Mouse (Mus musculus) heart, postnatal 0 days (tissue): Measurements from ENCODE around the gene Ces3a. TPM values are rescaled to one million over a fixed set of nuclear protein-coding genes. Genes with fewer than 3 reads are reported as not detected.

Experiments used
- ATAC-seq: fragments of 200-750 bp; cut with Nextera tagmentation; 2 replicates; pipeline ENCODE4 v1.8.0; 2017; ENCODE audit warnings: low read depth, moderate number of reproducible peaks, moderate library complexity; ENCODE audit not compliant: insufficient read depth
- DNase-seq: peaks from one replicate; pipeline ENCODE4 v3.0.0-alpha.2; 2016; ENCODE audit warnings: low spot score
- H3K27ac ChIP-seq: fragments of 300-500 bp; sonication (generic); 2 replicates; pipeline ENCODE4 v1.5.1; 2014; ENCODE audit warnings: low read depth, mild to moderate bottlenecking
- H3K27me3 ChIP-seq: fragments of 300-500 bp; sonication (generic); 2 replicates; pipeline ENCODE4 v1.6.1; 2014; ENCODE audit warnings: low read length, mixed read lengths; ENCODE audit not compliant: control insufficient read depth, insufficient read depth
- H3K36me3 ChIP-seq: fragments of 300-500 bp; sonication (generic); replicated peaks from 2 replicates; pipeline ENCODE4 v1.6.1; 2014; ENCODE audit warnings: low read length, mixed read lengths; ENCODE audit not compliant: control insufficient read depth, insufficient read depth
- H3K4me1 ChIP-seq: fragments of 300-500 bp; sonication (generic); 2 replicates; pipeline ENCODE4 v1.6.1; 2014; ENCODE audit warnings: antibody characterized with exemption; ENCODE audit not compliant: control insufficient read depth, insufficient read depth
- H3K4me2 ChIP-seq: fragments of 300-500 bp; sonication (generic); 2 replicates; pipeline ENCODE4 v1.6.1; 2014; ENCODE audit warnings: low read depth, mild to moderate bottlenecking, low read length, moderate library complexity
- H3K4me3 ChIP-seq: fragments of 300-500 bp; sonication (generic); 2 replicates; pipeline ENCODE4 v1.5.1; 2014; ENCODE audit warnings: low read depth, low read length
- H3K9ac ChIP-seq: fragments of 300-500 bp; sonication (generic); replicated peaks from 2 replicates; pipeline ENCODE4 v1.6.1; 2014; ENCODE audit warnings: low read depth, low read length, mixed read lengths
- H3K9me3 ChIP-seq: fragments of 300-500 bp; sonication (generic); replicated peaks from 2 replicates; pipeline ENCODE4 v1.6.1; 2016; ENCODE audit warnings: low read length; ENCODE audit not compliant: control insufficient read depth
- CTCF ChIP-seq: IDR thresholded peaks from 2 replicates; pipeline ENCODE4 v1.5.1; 2016; ENCODE audit warnings: antibody characterized with exemption, control low read depth, low read depth
- EP300 ChIP-seq: IDR thresholded peaks from 2 replicates; pipeline ENCODE4 v1.6.1; 2016; ENCODE audit warnings: antibody characterized with exemption, low read depth
- WGBS: fragments of 180-500 bp; shearing (Covaris S2); extraction: QIAGEN DNeasy Blood & Tissue Kit; methylation state at CpG from one replicate; pipeline ENCODE4 v1.1.7; 2014; 5-methylcytosine and 5-hydroxymethylcytosine counted together
- polyA plus RNA-seq: library from polyadenylated mRNA; unstranded; fragments of >200 nt; fragmentation: Nextera tagmentation; extraction: Ambion mirVana; gene quantifications from 2 replicates; pipeline ENCODE4 v1.2.1, GENCODE M21; 2015
- total RNA-seq: library from RNA; depleted of rRNA; stranded (reverse); fragments of >200 nt; gene quantifications from 2 replicates; pipeline ENCODE4 v1.2.3, GENCODE M21; 2014; ENCODE audit warnings: low replicate concordance; rRNA removed

Gene Ces3a
- total and polyA plus RNA-seq, 2 experiments from 2014 or later = not detected

- 79% methylated on average over 3 of the region's 3 CpGs for WGBS
- H3K4me2 ChIP-seq = no peak overlapping the region
- DNase-seq (no peak), ATAC-seq (no peak)
- H3K4me1 ChIP-seq = no peaks in the 10 kb centered on the region
- H3K36me3 ChIP-seq = no peaks in the 10 kb centered on the region
- H3K9ac ChIP-seq = no peak overlapping the region
- no peak for TF ChIP-seq CTCF
- TF ChIP-seq EP300 = no peak
- no peaks in the 10 kb centered on the region for H3K9me3 ChIP-seq
- H3K27ac ChIP-seq = no peak overlapping the region
- no peaks in the 10 kb centered on the region for H3K27me3 ChIP-seq
- no peak overlapping the region for H3K4me3 ChIP-seq
Observed at GRCm38 (mm10) chr8:105104220-105104619, 55.8 kb downstream of the Ces3a start.

Other genes with a start within 250 kb of the Ces3a start
- gene Ces2b, start 217.0 kb upstream of the Ces3a start, total RNA-seq = not detected in 2 replicates
- 0.05 TPM in 1 of 2 replicates, not detected in the other for gene Ces2b, start 217.0 kb upstream of the Ces3a start, polyA plus RNA-seq
- gene Ces2c, start 201.5 kb upstream of the Ces3a start, total RNA-seq = not detected in 2 replicates
- gene Ces2c, start 201.5 kb upstream of the Ces3a start, polyA plus RNA-seq = not detected in 2 replicates
- 2.8 TPM in 1 of 2 replicates, not detected in the other for gene Ces2e, start 122.3 kb upstream of the Ces3a start, total RNA-seq
- 0.58 and 0.66 TPM in 2 replicates for gene Ces2e, start 122.3 kb upstream of the Ces3a start, polyA plus RNA-seq
- 0.92 TPM in 1 of 2 replicates, not detected in the other for gene Ces2f, start 101.2 kb upstream of the Ces3a start, total RNA-seq
- gene Ces2f, start 101.2 kb upstream of the Ces3a start, polyA plus RNA-seq = not detected in 2 replicates
- 3.1 and 3.4 TPM in 2 replicates for gene Ces2g, start 86.9 kb upstream of the Ces3a start, total RNA-seq
- 1.5 and 1.8 TPM in 2 replicates for gene Ces2g, start 86.9 kb upstream of the Ces3a start, polyA plus RNA-seq
- not detected in 2 replicates for gene Ces2h, start 47.7 kb upstream of the Ces3a start, total RNA-seq
- gene Ces2h, start 47.7 kb upstream of the Ces3a start, polyA plus RNA-seq = not detected in 2 replicates
- gene Ces3b, start 35.2 kb downstream of the Ces3a start, total RNA-seq = 0.50 and 1.7 TPM in 2 replicates
- gene Ces3b, start 35.2 kb downstream of the Ces3a start, polyA plus RNA-seq = 0.16 and 0.34 TPM in 2 replicates
- gene Ces4a, start 83.2 kb downstream of the Ces3a start, total RNA-seq = not detected in 2 replicates
- gene Ces4a, start 83.2 kb downstream of the Ces3a start, polyA plus RNA-seq = not detected in 2 replicates
- 50.0 and 70.0 TPM in 2 replicates for gene Cbfb, start 122.1 kb downstream of the Ces3a start, total RNA-seq
- gene Cbfb, start 122.1 kb downstream of the Ces3a start, polyA plus RNA-seq = 26.8 and 27.0 TPM in 2 replicates
- 27.1 and 30.4 TPM in 2 replicates for gene D230025D16Rik, start 176.5 kb downstream of the Ces3a start, total RNA-seq
- gene D230025D16Rik, start 176.5 kb downstream of the Ces3a start, polyA plus RNA-seq = 14.3 and 15.2 TPM in 2 replicates
- gene B3gnt9, start 206.6 kb downstream of the Ces3a start, total RNA-seq = 6.0 and 9.7 TPM in 2 replicates
- 7.3 and 7.7 TPM in 2 replicates for gene B3gnt9, start 206.6 kb downstream of the Ces3a start, polyA plus RNA-seq
- gene Tradd, start 216.0 kb downstream of the Ces3a start, total RNA-seq = 9.0 and 10.4 TPM in 2 replicates
- 16.7 and 17.6 TPM in 2 replicates for gene Tradd, start 216.0 kb downstream of the Ces3a start, polyA plus RNA-seq
- gene Fbxl8, start 216.0 kb downstream of the Ces3a start, total RNA-seq = 1.5 and 6.4 TPM in 2 replicates
- 3.6 and 4.3 TPM in 2 replicates for gene Fbxl8, start 216.0 kb downstream of the Ces3a start, polyA plus RNA-seq
- 2.1 TPM in 1 of 2 replicates, not detected in the other for gene Hsf4, start 221.2 kb downstream of the Ces3a start, total RNA-seq
- 0.34 and 0.43 TPM in 2 replicates for gene Hsf4, start 221.2 kb downstream of the Ces3a start, polyA plus RNA-seq
- 6.8 and 13.2 TPM in 2 replicates for gene Nol3, start 227.5 kb downstream of the Ces3a start, total RNA-seq
- 9.8 and 10.0 TPM in 2 replicates for gene Nol3, start 227.5 kb downstream of the Ces3a start, polyA plus RNA-seq
- 0.43 and 3.5 TPM in 2 replicates for gene 4931428F04Rik, start 241.3 kb downstream of the Ces3a start, total RNA-seq
- gene 4931428F04Rik, start 241.3 kb downstream of the Ces3a start, polyA plus RNA-seq = 3.3 and 3.5 TPM in 2 replicates
- gene Exoc3l, start 247.5 kb downstream of the Ces3a start, total RNA-seq = 6.1 and 10.6 TPM in 2 replicates
- 9.5 and 9.9 TPM in 2 replicates for gene Exoc3l, start 247.5 kb downstream of the Ces3a start, polyA plus RNA-seq
- 19.2 and 27.9 TPM in 2 replicates for gene E2f4, start 249.1 kb downstream of the Ces3a start, total RNA-seq
- 21.8 and 22.6 TPM in 2 replicates for gene E2f4, start 249.1 kb downstream of the Ces3a start, polyA plus RNA-seq